Comparison of ENCODE assay signal across 23 mouse cellular contexts in the genomic region with DNA sequence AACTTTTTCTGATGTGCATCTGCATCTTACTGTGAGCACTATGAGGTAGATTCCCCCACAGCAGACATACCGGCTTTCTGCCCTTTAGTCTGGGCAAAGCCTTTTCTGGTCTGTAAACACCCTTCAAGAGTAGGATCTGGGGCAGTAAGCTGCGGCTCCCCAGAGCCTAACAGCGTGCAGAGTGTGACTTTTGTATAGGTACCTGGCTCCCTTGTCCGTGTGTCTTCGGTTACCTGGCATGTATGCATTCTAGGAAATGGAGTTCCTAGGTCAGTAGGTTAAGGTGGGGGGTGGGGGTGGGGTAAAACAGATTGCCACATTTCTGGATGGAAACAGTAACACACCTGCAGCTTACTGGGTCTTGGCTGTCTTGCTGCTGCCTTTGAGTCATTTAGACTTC. TPM values are rescaled to one million over a fixed set of nuclear protein-coding genes. Genes with fewer than 3 reads are reported as not detected.
DNase-seq lines count a peak whose midpoint lies in the region; ATAC-seq lines count a peak whose summit lies in the region.
"Had no signal": no experiment of that assay in that cellular context is flagged by ENCODE, and none has a peak within 500 bp of the region (broad histone marks: within the 10 kb centered on the region; RNA-seq: fewer than 3 reads in every experiment).

No protein-coding gene starts in this region.

- H3K9ac ChIP-seq in forebrain, embryonic 16.5 days (replicated peaks; ENCODE audit: low read depth, low read length): no peak overlapping the region
- H3K9ac ChIP-seq in midbrain, embryonic 11.5 days (ENCODE audit: low read length): no peak overlapping the region
- no peak overlapping the region for H3K9ac ChIP-seq in midbrain, embryonic 13.5 days (replicated peaks)
- H3K9ac ChIP-seq: embryonic facial prominence, embryonic 13.5 days; hindbrain, embryonic 12.5 days had no signal

- H3K4me3 ChIP-seq in forebrain, embryonic 10.5 days: 0 out of 2 replicates have a peak overlapping the region, but pooled peaks have one; percentile 18
- no peak overlapping the region for H3K4me3 ChIP-seq in forebrain, embryonic 16.5 days (replicated peaks; ENCODE audit: low read length)
- no peak overlapping the region for H3K4me3 ChIP-seq in midbrain, embryonic 11.5 days (ENCODE audit: low read depth, low read length)
- no peak overlapping the region for H3K4me3 ChIP-seq in midbrain, embryonic 13.5 days (replicated peaks)
- H3K4me3 ChIP-seq: embryonic facial prominence, embryonic 13.5 days; heart, embryonic 10.5 days; hindbrain, embryonic 12.5 days had no signal

- no peak overlapping the region for H3K4me2 ChIP-seq in forebrain, embryonic 16.5 days (ENCODE audit: low read length)
- H3K4me2 ChIP-seq in midbrain, embryonic 11.5 days: no peak overlapping the region
- no peak overlapping the region for H3K4me2 ChIP-seq in midbrain, embryonic 13.5 days (replicated peaks)
- H3K4me2 ChIP-seq: embryonic facial prominence, embryonic 13.5 days; hindbrain, embryonic 12.5 days had no signal

- intact Hi-C loops in left cerebral cortex, postnatal 36 days (cut with DNase I): no loop called here

- no peak for DNase-seq in forebrain, embryonic 10.5 days (ENCODE audit: extremely low spot score, low spot score)
- no peak for DNase-seq in midbrain, embryonic 11.5 days (ENCODE audit: low spot score, missing footprints)
- DNase-seq in ZHBTc4 (ENCODE audit: low read depth, low spot score): peak; percentile 49
- DNase-seq in left cerebral cortex, postnatal 36 days (ENCODE audit: low spot score in 2 of 2): no peak
- DNase-seq in right cerebral cortex, postnatal 4 days: no peak
- DNase-seq: adrenal gland, postnatal 14 days; B cell, adult 2 months; cerebellum, adult 11-12 months; cerebellum, adult 9-10 months; cerebellum, postnatal 36 days; heart, adult 18-20 months; heart, postnatal 10 days; heart, postnatal 4 days had no signal

- peaks cover 83% of the 10 kb centered on the region for H3K4me1 ChIP-seq in forebrain, embryonic 10.5 days
- peaks cover 34% of the 10 kb centered on the region for H3K4me1 ChIP-seq in forebrain, embryonic 16.5 days (replicated peaks; ENCODE audit: control insufficient read depth, insufficient read depth, low read length)
- H3K4me1 ChIP-seq in midbrain, embryonic 11.5 days (ENCODE audit: control insufficient read depth, insufficient read depth, low read length): peaks cover 26% of the 10 kb centered on the region
- peaks cover 38% of the 10 kb centered on the region for H3K4me1 ChIP-seq in midbrain, embryonic 13.5 days (replicated peaks)

- 5% methylated on average over 5 of the region's 5 CpGs for WGBS in forebrain, embryonic 10.5 days
- 21% methylated on average over 5 of the region's 5 CpGs for WGBS in forebrain, embryonic 16.5 days
- WGBS in midbrain, embryonic 11.5 days: 11% methylated on average over 5 of the region's 5 CpGs
- WGBS in midbrain, embryonic 13.5 days: 9% methylated on average over 5 of the region's 5 CpGs

- peaks cover 17% of the 10 kb centered on the region for H3K36me3 ChIP-seq in forebrain, embryonic 10.5 days (replicated peaks)
- H3K36me3 ChIP-seq in forebrain, embryonic 16.5 days (ENCODE audit: control insufficient read depth, insufficient read depth): no peaks in the 10 kb centered on the region
- H3K36me3 ChIP-seq in midbrain, embryonic 11.5 days (ENCODE audit: control insufficient read depth, insufficient read depth, low read length): no peaks in the 10 kb centered on the region
- no peaks in the 10 kb centered on the region for H3K36me3 ChIP-seq in midbrain, embryonic 13.5 days
- H3K36me3 ChIP-seq: G1E; hindbrain, embryonic 12.5 days had no signal

- H3K9me3 ChIP-seq in forebrain, embryonic 10.5 days: no peaks in the 10 kb centered on the region
- H3K9me3 ChIP-seq in forebrain, embryonic 16.5 days (ENCODE audit: control insufficient read depth, low read length): no peaks in the 10 kb centered on the region
- no peaks in the 10 kb centered on the region for H3K9me3 ChIP-seq in midbrain, embryonic 11.5 days (ENCODE audit: control insufficient read depth, low read length)
- no peaks in the 10 kb centered on the region for H3K9me3 ChIP-seq in midbrain, embryonic 13.5 days
- H3K9me3 ChIP-seq: embryonic facial prominence, embryonic 13.5 days; heart, embryonic 10.5 days; hindbrain, embryonic 12.5 days had no signal

- no peak for ATAC-seq in forebrain, embryonic 16.5 days
- ATAC-seq in midbrain, embryonic 11.5 days (ENCODE audit: low FRiP score): 0 out of 2 replicates have a peak, but pooled peaks have one; percentile 13
- ATAC-seq in midbrain, embryonic 13.5 days: no peak
- ATAC-seq: activated CD4-positive, CD25-positive, alpha-beta regulatory T cell, adult 4 months; hindbrain, embryonic 16.5 days; inflammation-experienced regulatory T-cells, adult 6 months; intestine, postnatal 0 days had no signal

- H3K27ac ChIP-seq in forebrain, embryonic 10.5 days: peak overlapping the region; percentile 27
- no peak overlapping the region for H3K27ac ChIP-seq in forebrain, embryonic 16.5 days (ENCODE audit: low read length)
- no peak overlapping the region for H3K27ac ChIP-seq in midbrain, embryonic 11.5 days (ENCODE audit: low read depth, low read length)
- no peak overlapping the region for H3K27ac ChIP-seq in midbrain, embryonic 13.5 days
- H3K27ac ChIP-seq: embryonic facial prominence, embryonic 13.5 days; hindbrain, embryonic 12.5 days had no signal

- H3K27me3 ChIP-seq in forebrain, embryonic 10.5 days (ENCODE audit: poor library complexity, severe bottlenecking): peaks cover 7% of the 10 kb centered on the region; the same call in 1 of the 2 replicates
- peaks cover 2% of the 10 kb centered on the region; the same call in 1 of the 2 replicates for H3K27me3 ChIP-seq in forebrain, embryonic 16.5 days (replicated peaks; ENCODE audit: control insufficient read depth, insufficient read depth, low read length)
- H3K27me3 ChIP-seq in midbrain, embryonic 11.5 days (ENCODE audit: control insufficient read depth, insufficient read depth, low read length): no peaks in the 10 kb centered on the region
- peaks cover 22% of the 10 kb centered on the region for H3K27me3 ChIP-seq in midbrain, embryonic 13.5 days
- H3K27me3 ChIP-seq: embryonic facial prominence, embryonic 13.5 days; hindbrain, embryonic 12.5 days had no signal

RNA-seq across cellular contexts. Expression of gene Fat1, which starts 36.7 kb away (rescaled TPM):
- 20.3 and 20.5 TPM in 2 replicates for polyA plus RNA-seq in forebrain, embryonic 10.5 days (2016; fragmentation: Nextera tagmentation; extraction: Ambion mirVana)
- 8.7 and 10.4 TPM in 2 replicates for polyA plus RNA-seq in forebrain, embryonic 16.5 days (2015; fragmentation: Nextera tagmentation; extraction: Ambion mirVana)
- polyA plus RNA-seq in midbrain, embryonic 11.5 days (2014; fragmentation: Nextera tagmentation; extraction: Ambion mirVana): 23.1 and 25.1 TPM in 2 replicates
- polyA plus RNA-seq in midbrain, embryonic 13.5 days (2015; fragmentation: Nextera tagmentation; extraction: Ambion mirVana): 10.9 and 11.9 TPM in 2 replicates
- total RNA-seq in left cerebral cortex, postnatal 36 days (2021): 10 to 100 TPM; 28.8 to 40.0 TPM
- polyA plus RNA-seq: G1E; inflammation-experienced regulatory T-cells, adult 6 months had no signal
